Mouse (Mus musculus) heart, postnatal 0 days (tissue): ENCODE measurements around the gene Ric8b. TPM values are rescaled to one million over a fixed set of nuclear protein-coding genes. Genes with fewer than 3 reads are reported as not detected.

Experiments
- ATAC-seq: fragments of 200-750 bp; cut with Nextera tagmentation; 2 replicates; pipeline ENCODE4 v1.8.0; 2017; ENCODE audit warnings: low read depth, moderate number of reproducible peaks, moderate library complexity; ENCODE audit not compliant: insufficient read depth
- DNase-seq: peaks from one replicate; pipeline ENCODE4 v3.0.0-alpha.2; 2016; ENCODE audit warnings: low spot score
- H3K27ac ChIP-seq: fragments of 300-500 bp; sonication (generic); 2 replicates; pipeline ENCODE4 v1.5.1; 2014; ENCODE audit warnings: low read depth, mild to moderate bottlenecking
- H3K27me3 ChIP-seq: fragments of 300-500 bp; sonication (generic); 2 replicates; pipeline ENCODE4 v1.6.1; 2014; ENCODE audit warnings: low read length, mixed read lengths; ENCODE audit not compliant: control insufficient read depth, insufficient read depth
- H3K36me3 ChIP-seq: fragments of 300-500 bp; sonication (generic); replicated peaks from 2 replicates; pipeline ENCODE4 v1.6.1; 2014; ENCODE audit warnings: low read length, mixed read lengths; ENCODE audit not compliant: control insufficient read depth, insufficient read depth
- H3K4me1 ChIP-seq: fragments of 300-500 bp; sonication (generic); 2 replicates; pipeline ENCODE4 v1.6.1; 2014; ENCODE audit warnings: antibody characterized with exemption; ENCODE audit not compliant: control insufficient read depth, insufficient read depth
- H3K4me2 ChIP-seq: fragments of 300-500 bp; sonication (generic); 2 replicates; pipeline ENCODE4 v1.6.1; 2014; ENCODE audit warnings: low read depth, mild to moderate bottlenecking, low read length, moderate library complexity
- H3K4me3 ChIP-seq: fragments of 300-500 bp; sonication (generic); 2 replicates; pipeline ENCODE4 v1.5.1; 2014; ENCODE audit warnings: low read depth, low read length
- H3K9ac ChIP-seq: fragments of 300-500 bp; sonication (generic); replicated peaks from 2 replicates; pipeline ENCODE4 v1.6.1; 2014; ENCODE audit warnings: low read depth, low read length, mixed read lengths
- H3K9me3 ChIP-seq: fragments of 300-500 bp; sonication (generic); replicated peaks from 2 replicates; pipeline ENCODE4 v1.6.1; 2016; ENCODE audit warnings: low read length; ENCODE audit not compliant: control insufficient read depth
- CTCF ChIP-seq: IDR thresholded peaks from 2 replicates; pipeline ENCODE4 v1.5.1; 2016; ENCODE audit warnings: antibody characterized with exemption, control low read depth, low read depth
- EP300 ChIP-seq: IDR thresholded peaks from 2 replicates; pipeline ENCODE4 v1.6.1; 2016; ENCODE audit warnings: antibody characterized with exemption, low read depth
- WGBS: fragments of 180-500 bp; shearing (Covaris S2); extraction: QIAGEN DNeasy Blood & Tissue Kit; methylation state at CpG from one replicate; pipeline ENCODE4 v1.1.7; 2014; 5-methylcytosine and 5-hydroxymethylcytosine counted together
- polyA plus RNA-seq: library from polyadenylated mRNA; unstranded; fragments of >200 nt; fragmentation: Nextera tagmentation; extraction: Ambion mirVana; gene quantifications from 2 replicates; pipeline ENCODE4 v1.2.1, GENCODE M21; 2015
- total RNA-seq: library from RNA; depleted of rRNA; stranded (reverse); fragments of >200 nt; gene quantifications from 2 replicates; pipeline ENCODE4 v1.2.3, GENCODE M21; 2014; ENCODE audit warnings: low replicate concordance

Gene Ric8b
- total and polyA plus RNA-seq, 2 experiments from 2014 or later = 10.5 to 22.7 TPM

GRCm38 (mm10) chr10:85027619-85028175 lies 110.3 kb downstream of the Ric8b start:
- WGBS = 67% methylated on average over 10 of the region's 10 CpGs
- DNase-seq = no peak
- ATAC-seq = no peak

GRCm38 (mm10) chr10:85035131-85035725 lies 117.8 kb downstream of the Ric8b start:
- no peak for DNase-seq
- no peak overlapping the region for H3K27ac ChIP-seq
- no peaks in the 10 kb centered on the region for H3K4me1 ChIP-seq
- H3K9ac ChIP-seq = no peak overlapping the region
- WGBS = 26% methylated on average over 8 of the region's 8 CpGs
- no peak overlapping the region for H3K4me2 ChIP-seq
- no peak for ATAC-seq
- no peaks in the 10 kb centered on the region for H3K36me3 ChIP-seq
- no peak overlapping the region for H3K4me3 ChIP-seq
- H3K9me3 ChIP-seq = 0 out of 2 replicates have a peak, but pooled peaks cover 4% of the 10 kb centered on the region
- TF ChIP-seq EP300 = no peak
- no peak for TF ChIP-seq CTCF
- no peaks in the 10 kb centered on the region for H3K27me3 ChIP-seq

More at GRCm38 (mm10) chr10:85027619-85028175, 110.3 kb downstream of the Ric8b start:
- no peaks in the 10 kb centered on the region for H3K4me1 ChIP-seq
- no peak overlapping the region for H3K4me2 ChIP-seq
- no peak overlapping the region for H3K4me3 ChIP-seq
- H3K27ac ChIP-seq = no peak overlapping the region
- H3K9ac ChIP-seq = no peak overlapping the region
- H3K27me3 ChIP-seq = no peaks in the 10 kb centered on the region
- H3K9me3 ChIP-seq = no peaks in the 10 kb centered on the region; the same call in 1 of the 2 replicates
- no peak for TF ChIP-seq EP300
- no peak for TF ChIP-seq CTCF
- H3K36me3 ChIP-seq = no peaks in the 10 kb centered on the region

GRCm38 (mm10) chr10:85038147-85038546 lies 120.7 kb downstream of the Ric8b start:
- Histone ChIP-seq H3K27ac (no peak overlapping the region), H3K4me1 (no peaks in the 10 kb centered on the region), H3K9ac (no peak overlapping the region), H3K36me3 (no peaks in the 10 kb centered on the region), H3K27me3 (no peaks in the 10 kb centered on the region), H3K4me2 (no peak overlapping the region), H3K4me3 (no peak overlapping the region), H3K9me3 (0 out of 2 replicates have a peak, but pooled peaks cover 4% of the 10 kb centered on the region)
- DNase-seq (no peak), ATAC-seq (no peak; the same call in 1 of the 2 replicates)
- TF ChIP-seq CTCF (no peak), EP300 (no peak)
- 56% methylated on average over 10 of the region's 10 CpGs for WGBS

- H3K4me2 ChIP-seq = no peak overlapping the region
- H3K4me1 ChIP-seq = no peaks in the 10 kb centered on the region
- no peak overlapping the region for H3K9ac ChIP-seq
- TF ChIP-seq CTCF (no peak), EP300 (no peak)
- 0 out of 2 replicates have a peak, but pooled peaks cover 4% of the 10 kb centered on the region for H3K9me3 ChIP-seq
- H3K27ac ChIP-seq = no peak overlapping the region
- H3K36me3 ChIP-seq = no peaks in the 10 kb centered on the region
- WGBS = 88% methylated on average over 5 of the region's 5 CpGs
- no peak for DNase-seq
- no peak overlapping the region for H3K4me3 ChIP-seq
- no peaks in the 10 kb centered on the region for H3K27me3 ChIP-seq
- ATAC-seq = no peak
Observed at GRCm38 (mm10) chr10:85038852-85039251, 121.4 kb downstream of the Ric8b start.

GRCm38 (mm10) chr10:85044191-85044711 lies 126.8 kb downstream of the Ric8b start:
- ATAC-seq (no peak; the same call in 1 of the 2 replicates), DNase-seq (peak; percentile 52)
- Histone ChIP-seq H3K36me3 (no peaks in the 10 kb centered on the region), H3K27me3 (no peaks in the 10 kb centered on the region), H3K4me1 (no peaks in the 10 kb centered on the region), H3K4me2 (peak overlapping the region; percentile 64), H3K9ac (peak overlapping the region; percentile 52), H3K4me3 (peak overlapping the region; percentile 43), H3K9me3 (no peaks in the 10 kb centered on the region), H3K27ac (peak overlapping the region; percentile 39)
- 39% methylated on average over 17 of the region's 17 CpGs for WGBS
- TF ChIP-seq EP300 (no peak), CTCF (no peak)
